Mouse (Mus musculus) urinary bladder, adult 18-20 months (tissue): ENCODE results near the gene Srebf1.

Experiments
- DNase-seq, 2 experiments: peaks; one replicate each; pipeline ENCODE4 v3.0.0; 2022; ENCODE audit warnings: low spot score in 2 of 2, mixed read lengths in 2 of 2

The Srebf1 gene

DNA sequence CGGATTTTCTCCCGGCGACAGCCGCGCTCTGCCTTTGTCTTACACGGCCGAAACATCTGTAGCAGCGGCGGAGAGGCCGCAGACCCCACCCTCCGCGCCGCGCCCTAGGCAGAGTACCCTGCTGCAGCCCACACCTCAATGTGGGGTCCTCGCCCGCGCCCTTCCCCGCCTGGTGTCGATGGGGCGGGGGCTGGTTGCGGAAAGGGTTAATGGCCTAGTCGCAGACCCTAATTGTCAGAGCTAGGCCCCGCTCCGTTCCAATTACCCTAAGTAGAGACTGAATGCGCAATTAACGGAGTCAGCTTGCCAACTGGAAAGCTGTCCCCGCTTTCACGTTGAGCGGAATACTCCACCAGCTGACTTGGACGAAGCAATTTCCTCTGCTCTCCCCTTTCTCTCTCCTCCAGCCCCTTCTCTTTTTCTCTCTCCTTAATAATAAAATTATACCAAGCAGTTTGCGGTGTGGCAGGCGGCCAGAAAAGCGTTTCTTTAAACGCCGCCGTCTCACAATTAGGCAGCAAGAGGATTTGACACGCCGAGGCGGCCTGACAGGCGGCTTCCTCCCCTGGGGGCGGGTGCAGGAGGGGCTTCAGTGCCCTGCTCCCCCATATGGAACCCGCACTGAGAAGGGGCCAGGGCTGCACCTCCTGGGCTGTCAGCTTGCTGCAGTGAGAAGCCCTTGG is 45.3 kb downstream of the Srebf1 start:
- no peak for DNase-seq

DNA sequence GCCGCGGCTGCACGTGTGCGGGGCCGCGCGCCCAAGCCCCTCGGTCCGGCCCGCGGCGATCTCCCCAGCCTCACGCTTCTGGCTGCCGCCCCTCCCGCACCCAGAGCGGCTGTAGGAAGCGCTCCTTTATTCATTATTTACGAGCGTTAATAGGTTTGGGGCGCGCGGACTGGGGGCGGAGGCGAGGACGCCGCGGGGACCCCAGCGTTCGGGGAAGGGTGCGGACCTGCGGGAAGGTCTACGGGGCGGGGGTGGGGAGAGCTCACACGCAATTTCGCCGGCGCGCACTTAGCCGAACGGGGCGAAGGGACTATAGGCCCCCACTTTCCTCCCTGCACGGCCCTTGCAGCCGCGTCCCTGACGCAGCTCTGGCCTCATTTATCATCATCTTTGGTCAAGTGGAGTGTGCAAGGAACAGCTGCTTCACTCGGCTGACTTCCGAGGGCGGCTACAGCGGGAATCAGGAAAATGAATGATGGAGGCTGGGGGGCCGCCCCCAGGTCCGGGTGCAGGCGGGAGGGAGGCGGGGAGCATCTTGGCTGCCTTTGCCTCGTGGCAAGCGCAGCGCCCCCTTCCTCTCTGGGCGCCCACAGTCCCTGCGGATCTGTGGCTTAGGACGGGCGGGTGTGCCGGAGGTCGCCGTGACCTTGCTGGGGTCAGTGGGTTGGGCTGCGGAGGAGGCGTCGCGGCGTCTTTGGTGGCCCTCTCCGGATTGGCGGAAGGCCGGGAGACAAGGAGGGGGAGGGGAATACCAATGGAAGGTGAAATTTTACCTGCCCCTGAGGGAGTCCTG is 46.0 kb downstream of the Srebf1 start:
- DNase-seq: peak in 1 of 2 experiments; percentile 44

DNA sequence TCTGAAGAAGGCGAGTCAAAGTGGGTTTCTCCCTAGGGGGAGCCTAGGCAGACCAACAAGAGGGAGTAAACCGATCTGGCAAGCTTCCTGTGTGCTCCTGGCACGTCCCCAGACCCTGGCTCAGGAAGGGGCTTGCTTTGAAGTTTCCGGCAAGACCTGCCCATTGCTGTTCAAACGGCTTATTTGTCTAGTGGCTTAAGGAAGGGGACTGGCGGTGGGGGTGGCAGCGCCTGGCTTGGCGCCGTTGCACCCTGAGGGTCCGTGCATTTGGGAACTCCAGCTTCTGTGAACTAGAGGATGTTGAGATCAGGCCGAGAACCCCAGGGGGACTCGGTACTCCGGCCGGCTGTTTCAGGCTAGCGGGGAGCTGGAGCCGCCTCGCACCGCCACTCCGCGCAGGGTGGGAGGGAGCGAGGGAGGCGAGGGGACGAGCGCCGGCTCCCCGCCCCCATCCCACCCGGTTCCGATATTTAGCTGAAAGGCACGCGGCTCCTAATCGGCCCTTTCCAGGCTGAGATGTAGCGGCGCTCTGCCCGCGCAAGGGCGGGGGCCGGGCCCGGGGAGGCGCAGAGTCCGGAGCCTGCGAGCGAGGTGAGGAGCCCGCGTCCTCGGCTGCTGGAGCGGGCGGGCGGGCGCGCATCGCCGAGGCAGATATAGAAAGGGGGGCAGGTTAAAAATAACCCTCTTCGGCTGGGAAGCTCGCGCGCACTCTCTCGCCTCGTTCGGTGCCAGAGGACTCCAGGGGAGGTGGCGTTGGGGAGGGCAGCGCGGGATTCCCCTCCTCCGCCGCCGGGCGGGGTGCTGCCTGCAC is 46.8 kb downstream of the Srebf1 start:
- DNase-seq: peak in 1 of 2 experiments; percentile 41

DNA sequence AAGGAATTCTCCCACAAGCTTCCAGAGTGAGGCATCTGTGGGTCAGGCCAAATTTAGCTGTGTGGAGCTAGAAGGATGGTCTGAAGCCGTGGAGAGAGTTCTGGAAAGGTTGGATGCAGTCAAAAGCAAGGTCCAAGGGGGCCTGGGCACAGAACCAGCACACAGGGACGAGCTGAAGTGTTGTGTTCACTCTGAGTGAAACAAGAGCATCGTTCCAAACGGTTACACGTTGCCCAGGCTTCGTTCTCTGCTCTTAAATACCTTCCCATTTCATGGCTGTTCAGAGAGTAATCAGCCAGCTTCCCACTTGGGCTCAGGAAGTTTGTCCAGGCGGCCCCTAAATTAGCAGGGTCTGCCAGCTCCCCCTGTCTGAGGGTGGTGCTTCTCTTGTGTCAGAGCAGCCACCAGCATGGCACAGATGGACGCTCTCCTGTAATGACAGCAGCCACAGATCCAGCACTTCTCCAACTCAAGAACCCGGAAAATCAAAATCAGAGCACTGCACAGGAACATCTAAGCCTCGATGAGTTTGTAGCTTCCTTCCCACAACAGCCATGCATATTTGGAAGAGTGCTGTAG is 48.7 kb downstream of the Srebf1 start:
- DNase-seq: no peak

DNA sequence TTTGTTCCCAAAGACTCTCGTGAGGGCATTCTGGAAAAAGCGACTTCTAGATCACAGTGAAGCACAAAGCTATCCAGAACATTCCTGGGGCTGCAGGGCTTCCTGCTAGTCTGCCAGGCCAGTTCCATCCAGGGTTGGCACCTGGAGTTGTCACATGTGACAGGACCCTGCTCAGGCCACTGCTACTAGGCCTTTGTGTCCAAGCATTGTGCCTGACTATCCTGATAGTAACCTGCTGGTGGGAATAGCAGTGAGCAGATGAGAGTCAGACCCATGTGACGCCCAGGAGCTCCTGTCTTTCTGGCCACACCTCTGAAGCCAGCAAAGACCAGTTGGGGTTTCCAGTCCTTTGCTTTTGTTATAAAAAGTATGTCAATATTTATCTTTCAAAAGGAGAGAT is 50.3 kb downstream of the Srebf1 start:
- DNase-seq: no peak

DNA sequence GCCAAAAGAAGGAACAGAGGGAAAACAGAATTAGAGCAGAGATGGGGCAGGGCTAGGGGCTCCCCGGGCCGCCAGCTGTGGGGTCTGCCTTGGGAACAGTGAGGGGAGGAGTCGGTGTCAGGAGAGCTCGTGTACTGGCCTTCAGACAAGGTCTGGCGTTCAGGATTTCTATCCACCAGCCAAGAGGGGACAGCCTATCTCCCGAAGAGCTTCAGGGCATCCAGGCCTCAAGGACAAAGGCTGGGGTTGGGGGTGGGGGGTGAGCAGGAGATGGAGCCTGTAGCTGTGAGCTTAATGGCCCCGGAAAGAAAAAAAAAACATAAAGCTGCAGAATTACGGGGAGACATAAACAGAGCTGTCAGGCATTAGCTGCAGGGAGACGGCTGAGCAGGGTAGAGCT is 53.6 kb downstream of the Srebf1 start:
- no peak for DNase-seq

DNA sequence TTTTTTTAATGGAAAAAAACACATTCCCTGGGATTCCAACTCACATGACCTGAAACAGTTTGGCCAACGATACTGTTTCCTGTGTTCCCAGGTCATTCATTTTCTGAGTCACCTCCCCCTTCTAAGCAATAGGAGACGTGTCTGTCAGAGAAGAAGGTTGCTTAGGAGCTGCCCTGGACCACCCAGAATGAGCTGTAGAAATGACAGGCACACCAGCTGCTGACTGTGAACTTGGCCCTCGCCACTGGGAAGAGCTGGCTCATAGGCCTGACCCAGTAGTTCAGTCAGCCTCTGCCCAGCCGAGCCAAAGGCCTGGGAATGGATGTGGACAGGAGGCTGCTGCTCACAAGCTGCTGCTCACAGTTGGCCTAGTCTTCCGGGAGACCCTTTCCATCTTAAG is 57.3 kb downstream of the Srebf1 start:
- no peak for DNase-seq

DNA sequence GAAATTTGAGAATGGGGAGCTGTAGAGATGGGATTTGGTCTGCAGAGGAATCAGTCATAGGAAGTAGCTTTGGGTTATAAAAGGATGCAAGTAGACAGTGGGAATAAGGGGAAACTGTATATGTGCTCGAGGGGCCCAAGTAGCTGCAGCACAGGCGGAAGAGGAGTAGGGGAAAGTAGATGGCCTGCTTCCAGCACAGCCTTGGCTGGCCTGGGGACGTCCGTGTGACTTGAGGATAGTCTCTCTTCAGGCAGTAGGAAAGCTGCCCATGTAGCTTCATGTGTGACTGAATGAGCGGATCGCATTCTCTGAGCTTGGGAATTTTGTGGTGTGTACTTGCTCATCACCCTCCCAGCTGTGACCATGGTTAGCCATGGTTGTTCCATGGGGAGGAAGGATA is 57.9 kb downstream of the Srebf1 start:
- DNase-seq: no peak

DNA sequence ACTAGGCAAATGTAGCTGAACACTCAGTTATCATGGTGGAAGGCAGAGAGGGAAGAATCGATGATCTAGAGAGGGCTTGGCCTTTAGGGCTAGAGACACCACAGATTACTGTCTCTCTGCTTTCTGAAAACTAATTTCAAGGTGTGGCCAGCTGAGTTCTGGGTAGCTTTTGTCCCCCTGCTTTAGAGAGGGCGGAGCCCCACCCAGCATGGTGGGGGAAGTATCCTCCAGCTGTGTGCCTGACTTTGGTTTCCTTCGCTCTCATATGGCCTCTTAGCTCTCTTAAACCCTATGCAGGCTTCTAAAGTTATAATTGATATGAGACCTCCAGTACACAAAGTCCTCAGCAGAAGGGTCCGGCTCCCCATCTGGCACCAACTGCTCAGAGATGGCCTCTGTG is 59.0 kb downstream of the Srebf1 start:
- no peak for DNase-seq

DNA sequence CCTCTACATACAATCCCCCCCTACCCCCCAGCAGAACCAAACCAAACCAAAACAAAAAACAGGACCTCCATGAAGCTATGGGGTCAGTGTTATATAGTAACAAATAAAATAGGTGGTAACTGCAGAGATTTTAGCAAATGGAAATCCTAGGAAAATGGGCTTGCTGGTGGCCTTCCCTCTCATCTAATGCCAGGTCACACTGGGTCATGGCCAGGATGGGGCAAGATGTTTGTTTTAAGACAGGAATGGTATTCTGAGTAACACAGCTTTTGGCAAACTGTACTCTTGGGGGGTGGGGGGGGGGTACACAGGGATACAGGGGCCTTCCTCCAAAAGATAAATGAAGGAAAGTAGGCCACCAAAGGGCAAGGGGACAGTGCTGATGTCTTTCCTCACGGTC is 59.8 kb downstream of the Srebf1 start:
- DNase-seq: no peak

DNA sequence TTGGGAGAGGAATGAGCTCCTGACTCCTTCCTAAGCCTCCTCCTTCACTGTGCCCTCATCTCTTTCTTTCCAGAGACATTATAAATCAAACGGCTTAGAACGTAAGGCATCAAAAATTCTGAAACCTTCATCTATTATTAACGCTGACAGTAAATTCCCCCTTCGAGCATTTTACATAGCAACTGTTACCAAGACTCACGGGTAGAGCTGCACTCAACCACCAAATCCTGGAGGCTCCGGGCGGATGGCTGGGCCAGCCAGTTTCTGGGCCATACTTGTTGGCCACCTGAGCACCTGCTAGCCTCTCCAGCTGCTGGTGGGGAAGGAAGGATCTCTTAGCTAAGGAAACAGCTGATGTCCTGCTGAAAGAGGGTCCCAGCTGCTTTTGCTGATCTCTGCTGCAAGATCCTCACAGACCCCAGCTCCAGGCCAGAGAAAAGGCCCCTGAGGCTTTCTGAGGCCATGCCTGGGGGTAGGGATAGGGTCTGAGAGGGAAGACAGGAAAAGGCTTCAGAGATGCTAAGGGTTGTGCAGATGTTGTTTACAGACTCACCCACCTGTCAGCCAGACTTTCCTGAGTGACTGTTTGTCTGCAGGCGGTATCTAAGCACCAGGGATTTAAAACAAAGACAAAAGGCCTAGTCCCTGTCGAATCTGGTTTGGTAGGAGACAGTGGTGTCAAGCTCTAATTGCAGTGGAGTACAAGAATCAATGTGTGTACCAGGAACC is 61.1 kb downstream of the Srebf1 start:
- DNase-seq: no peak

DNA sequence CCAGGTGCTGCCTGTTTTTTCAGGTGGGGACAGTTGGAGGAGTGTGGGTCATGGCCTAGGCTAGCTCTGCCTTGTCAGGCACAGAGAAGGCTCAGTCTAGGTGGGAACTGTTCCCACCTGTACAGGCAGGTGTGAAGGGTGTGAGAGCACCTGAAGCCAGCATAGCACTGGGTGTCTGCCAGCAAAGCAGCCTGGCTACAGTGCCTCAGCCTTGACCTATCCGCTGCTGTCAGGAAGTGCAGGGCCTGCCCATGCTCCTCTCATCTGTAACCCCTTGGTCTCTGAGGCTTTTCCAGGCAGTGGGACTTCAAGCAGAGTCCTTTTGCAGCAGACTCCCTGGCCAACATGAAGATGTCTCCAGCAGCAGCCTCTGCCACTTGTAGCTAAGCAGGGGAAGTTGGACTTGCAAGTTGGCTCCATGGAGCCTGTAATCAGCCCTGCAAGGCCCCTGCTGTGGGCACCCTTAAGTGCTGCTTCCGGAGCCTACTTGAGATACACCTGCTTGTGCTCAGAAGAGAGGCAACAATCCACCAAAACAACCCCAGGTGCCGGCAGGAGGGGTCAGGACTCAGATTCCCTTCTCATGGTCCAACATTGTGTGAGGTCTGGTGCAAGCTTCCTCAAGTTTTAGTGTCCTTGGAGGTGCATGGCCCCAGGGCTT is 61.8 kb downstream of the Srebf1 start:
- DNase-seq: no peak

DNA sequence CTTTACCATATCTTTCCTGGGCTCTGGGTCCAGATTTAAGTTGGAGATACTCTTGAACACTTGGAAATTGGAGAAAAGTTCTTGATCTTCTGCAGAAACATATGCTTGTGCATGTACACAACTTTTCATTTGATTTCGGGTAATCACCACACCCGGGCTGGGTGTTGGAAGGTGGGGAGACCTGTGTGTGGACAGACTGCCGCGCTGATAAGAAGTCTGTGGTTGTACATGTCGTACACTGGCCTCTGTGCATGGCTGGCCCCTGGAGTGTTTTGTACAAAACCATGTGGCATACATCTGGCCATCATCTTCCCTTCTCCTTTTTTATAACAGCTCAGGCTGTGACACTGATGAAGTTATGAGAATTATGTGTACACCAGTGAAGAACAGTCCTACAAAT is 62.4 kb downstream of the Srebf1 start:
- no peak for DNase-seq

DNA sequence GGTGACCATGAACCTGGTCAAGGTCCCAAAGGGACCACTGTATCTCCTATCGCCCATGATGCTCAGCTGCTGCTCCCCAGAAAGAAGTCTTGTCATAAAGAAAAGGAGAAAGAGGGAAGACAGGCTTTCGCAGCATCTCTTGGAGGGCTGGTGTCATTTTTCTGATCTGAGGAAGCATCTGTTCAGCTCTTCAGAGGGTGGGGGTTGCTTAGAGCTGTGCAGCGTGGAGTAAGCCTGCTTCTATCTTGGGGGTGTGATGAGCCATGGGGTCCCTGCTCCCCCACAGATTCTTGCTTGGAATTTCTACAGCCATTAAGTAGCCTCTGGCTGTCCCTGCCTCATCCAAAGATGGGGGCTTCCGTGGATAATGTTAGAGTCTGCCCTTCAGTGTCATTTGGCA is 64.1 kb downstream of the Srebf1 start:
- no peak for DNase-seq

DNA sequence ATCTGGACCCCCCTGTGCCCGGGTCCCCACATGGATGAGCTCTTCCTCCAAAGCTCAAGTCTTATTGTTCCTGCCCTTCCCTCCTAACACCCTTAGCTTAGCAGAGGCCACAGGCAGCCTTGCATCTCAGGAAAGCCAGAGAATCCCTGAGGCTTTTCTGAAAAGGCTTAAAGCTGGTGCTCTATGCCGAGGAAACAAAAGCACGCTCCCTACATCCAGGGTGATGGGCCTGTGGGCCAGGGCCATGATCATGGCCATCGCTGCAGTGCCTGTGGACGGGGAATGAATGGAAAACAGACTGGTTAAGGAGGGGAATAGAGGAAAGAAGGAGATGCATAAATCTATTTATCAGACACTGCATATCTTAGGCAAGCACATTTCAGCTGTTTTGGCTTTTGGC is 66.7 kb downstream of the Srebf1 start:
- DNase-seq: no peak

DNA sequence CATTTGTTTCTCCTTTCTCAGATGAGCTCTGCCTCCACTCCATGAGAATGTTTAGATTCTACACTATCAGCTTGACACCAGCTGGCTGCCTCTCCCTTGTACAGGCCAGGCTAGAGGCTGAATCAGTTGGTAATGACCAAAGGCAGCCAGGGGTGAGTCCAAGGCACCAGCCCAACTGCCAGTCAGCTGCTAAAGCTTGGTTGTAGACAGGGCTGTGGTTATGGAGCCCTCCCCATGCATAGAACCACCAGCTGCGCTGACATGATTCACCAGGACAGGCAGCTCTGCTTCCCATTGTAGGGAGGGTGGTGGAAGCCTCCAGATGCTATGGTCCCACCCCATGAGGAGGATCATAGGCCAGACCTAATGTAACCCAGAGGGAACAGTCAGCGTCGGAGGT is 68.4 kb downstream of the Srebf1 start:
- no peak for DNase-seq

DNA sequence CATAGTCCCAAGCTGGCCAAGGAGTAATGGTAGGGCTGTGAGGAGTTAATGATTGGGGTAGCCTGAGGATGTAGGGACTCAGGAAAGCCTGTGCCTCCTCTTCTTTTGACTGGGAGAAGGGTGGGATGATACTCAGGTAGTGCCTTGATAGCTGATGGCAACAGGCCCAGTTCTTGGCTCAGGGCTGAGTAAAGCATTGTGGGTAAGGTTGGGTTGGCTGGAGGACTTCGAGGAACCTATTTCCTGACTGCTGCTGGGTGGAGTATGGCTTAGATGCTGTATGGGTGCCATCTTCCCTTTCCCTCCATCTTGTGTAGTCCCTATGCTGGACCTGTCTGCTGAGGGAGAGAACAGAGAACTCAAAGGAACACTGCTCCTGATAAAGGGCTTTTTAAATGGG is 70.0 kb downstream of the Srebf1 start:
- DNase-seq: no peak

DNA sequence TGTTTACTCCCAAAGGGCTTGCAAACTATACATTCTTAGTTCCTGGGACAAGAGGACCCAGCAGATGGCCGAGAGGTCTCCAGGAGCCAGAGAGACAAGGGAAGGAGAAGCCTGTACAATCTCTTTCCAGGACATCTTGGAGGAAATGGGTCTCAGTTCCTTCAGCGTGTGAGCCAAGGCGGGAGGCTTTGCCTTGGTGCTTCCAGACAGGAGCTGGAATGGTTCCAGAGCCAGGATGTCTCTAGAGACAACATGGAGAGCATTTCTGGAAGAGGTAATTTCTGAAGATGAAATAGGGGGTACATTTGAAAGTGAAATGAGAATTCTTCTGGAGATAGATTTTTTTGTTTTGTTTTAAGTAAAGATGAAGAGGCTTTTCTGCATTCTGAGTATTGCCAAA is 71.7 kb downstream of the Srebf1 start:
- DNase-seq: no peak
